Mouse (Mus musculus) neural tube, embryonic 11.5 days (tissue): ENCODE measurements around the gene Ccdc61. TPM values are rescaled to one million over a fixed set of nuclear protein-coding genes. Genes with fewer than 3 reads are reported as not detected.
A peak's percentile ranks its signal among the peaks of the same experiment; 100 is the strongest.

Experiments
- ATAC-seq: fragments of 200-750 bp; cut with Nextera tagmentation; 2 replicates; pipeline ENCODE4 v1.8.0; 2017; ENCODE audit warnings: moderate number of reproducible peaks, mild to moderate bottlenecking, moderate TSS enrichment, moderate library complexity; ENCODE audit not compliant: insufficient read depth, low FRiP score, low TSS enrichment
- DNase-seq: peaks from one replicate; pipeline ENCODE4 v3.0.0-alpha.2; 2015; ENCODE audit warnings: low spot score
- H3K27ac ChIP-seq: fragments of 300-500 bp; sonication (generic); 2 replicates; pipeline ENCODE4 v1.5.1; 2014; ENCODE audit warnings: low read depth, mild to moderate bottlenecking, low read length
- H3K27me3 ChIP-seq: fragments of 300-500 bp; sonication (generic); 2 replicates; pipeline ENCODE4 v1.6.1; 2014; ENCODE audit warnings: mild to moderate bottlenecking, low read length, mixed read lengths; ENCODE audit not compliant: control insufficient read depth, insufficient read depth
- H3K36me3 ChIP-seq: fragments of 300-500 bp; sonication (generic); 2 replicates; pipeline ENCODE4 v1.6.1; 2014; ENCODE audit warnings: mild to moderate bottlenecking, low read length, moderate library complexity, mixed read lengths; ENCODE audit not compliant: control insufficient read depth, insufficient read depth
- H3K4me1 ChIP-seq: fragments of 300-500 bp; sonication (generic); 2 replicates; pipeline ENCODE4 v1.6.1; 2014; ENCODE audit warnings: low read length, mixed read lengths; ENCODE audit not compliant: control insufficient read depth, insufficient read depth
- H3K4me2 ChIP-seq: fragments of 300-500 bp; sonication (generic); 2 replicates; pipeline ENCODE4 v1.6.1; 2014; ENCODE audit warnings: low read depth, mild to moderate bottlenecking, moderate library complexity
- H3K4me3 ChIP-seq: fragments of 300-500 bp; sonication (generic); 2 replicates; pipeline ENCODE4 v1.5.1; 2014; ENCODE audit warnings: low read depth, low read length
- H3K9ac ChIP-seq: fragments of 300-500 bp; sonication (generic); 2 replicates; pipeline ENCODE4 v1.6.1; 2014; ENCODE audit warnings: mild to moderate bottlenecking, low read length
- H3K9me3 ChIP-seq: fragments of 300-500 bp; sonication (generic); 2 replicates; pipeline ENCODE4 v1.6.1; 2016; ENCODE audit warnings: low read length; ENCODE audit not compliant: control insufficient read depth
- WGBS: fragments of 180-500 bp; shearing (Covaris S2); extraction: QIAGEN DNeasy Blood & Tissue Kit; methylation state at CpG from one replicate; pipeline ENCODE4 v1.1.7; 2014; 5-methylcytosine and 5-hydroxymethylcytosine counted together
- polyA plus RNA-seq: library from polyadenylated mRNA; unstranded; fragments of >200 nt; fragmentation: Nextera tagmentation; extraction: Ambion mirVana; gene quantifications from 2 replicates; pipeline ENCODE4 v1.2.1, GENCODE M21; 2014

Gene Ccdc61
- polyA plus RNA-seq, 1 experiment from 2014 or later: 25.5 TPM

GRCm38 (mm10) chr7:18942815-18943214 is 32.6 kb upstream of the Ccdc61 start:
- Histone ChIP-seq H3K4me3 (no peak overlapping the region), H3K9me3 (no peaks in the 10 kb centered on the region; the same call in 1 of the 2 replicates), H3K27me3 (no peaks in the 10 kb centered on the region), H3K4me1 (peaks cover 20% of the 10 kb centered on the region), H3K4me2 (no peak overlapping the region), H3K9ac (no peak overlapping the region; the same call in 1 of the 2 replicates), H3K36me3 (peaks cover 3% of the 10 kb centered on the region), H3K27ac (peak overlapping the region; percentile 94)
- ATAC-seq: peak; percentile 59
- WGBS: 51% methylated on average over 9 of the region's 9 CpGs
- DNase-seq: no peak

- ATAC-seq (peak; percentile 92), DNase-seq (peak; percentile 79)
- Histone ChIP-seq H3K9ac (peak overlapping the region; percentile 39), H3K4me1 (peaks cover 20% of the 10 kb centered on the region), H3K4me3 (no peak overlapping the region), H3K9me3 (no peaks in the 10 kb centered on the region; the same call in 1 of the 2 replicates), H3K27ac (peak overlapping the region; percentile 94), H3K27me3 (no peaks in the 10 kb centered on the region), H3K4me2 (peak overlapping the region; percentile 32), H3K36me3 (peaks cover 3% of the 10 kb centered on the region)
- 12% methylated on average over 1 of the region's 1 CpGs for WGBS
These were observed 32.2 kb upstream of the Ccdc61 start for GRCm38 (mm10) chr7:18942376-18942775.

GRCm38 (mm10) chr7:18927759-18928158 is 17.5 kb upstream of the Ccdc61 start:
- DNase-seq: no peak
- WGBS: 35% methylated on average over 3 of the region's 3 CpGs
- Histone ChIP-seq H3K27me3 (no peaks in the 10 kb centered on the region), H3K27ac (no peak overlapping the region), H3K9me3 (no peaks in the 10 kb centered on the region), H3K36me3 (no peaks in the 10 kb centered on the region), H3K4me3 (peak overlapping the region; percentile 95), H3K4me2 (peak overlapping the region; percentile 72), H3K4me1 (peaks cover 24% of the 10 kb centered on the region), H3K9ac (no peak overlapping the region)
- ATAC-seq: no peak

GRCm38 (mm10) chr7:18926911-18927310 is 16.7 kb upstream of the Ccdc61 start:
- Histone ChIP-seq H3K27ac (no peak overlapping the region), H3K4me1 (peaks cover 28% of the 10 kb centered on the region)

GRCm38 (mm10) chr7:18926041-18926790 is 16.0 kb upstream of the Ccdc61 start:
- Histone ChIP-seq H3K4me3 (peak overlapping the region; percentile 95), H3K4me2 (peak overlapping the region; percentile 72), H3K4me1 (peaks cover 31% of the 10 kb centered on the region), H3K9me3 (no peaks in the 10 kb centered on the region), H3K27ac (peak overlapping the region; percentile 84), H3K27me3 (no peaks in the 10 kb centered on the region), H3K36me3 (no peaks in the 10 kb centered on the region), H3K9ac (peak overlapping the region; percentile 96)
- DNase-seq (peak; percentile 50), ATAC-seq (peak; percentile 24)
- 3% methylated on average over 25 of the region's 42 CpGs for WGBS

More at GRCm38 (mm10) chr7:18926911-18927310, 16.7 kb upstream of the Ccdc61 start:
- Histone ChIP-seq H3K4me2 (peak overlapping the region; percentile 72), H3K27me3 (no peaks in the 10 kb centered on the region), H3K9me3 (no peaks in the 10 kb centered on the region), H3K36me3 (no peaks in the 10 kb centered on the region), H3K9ac (peak overlapping the region; percentile 96), H3K4me3 (peak overlapping the region; percentile 95)
- 53% methylated on average over 6 of the region's 6 CpGs for WGBS
- ATAC-seq (no peak), DNase-seq (no peak)

- Histone ChIP-seq H3K27ac (peak within 1 kb of the TSS; percentile 88), H3K27me3 (no peaks in the 10 kb centered on the region), H3K4me2 (peak within 1 kb of the TSS; percentile 72), H3K9ac (peak within 1 kb of the TSS; percentile 96), H3K9me3 (no peaks in the 10 kb centered on the region), H3K4me1 (peaks cover 32% of the 10 kb centered on the region), H3K36me3 (no peaks in the 10 kb centered on the region), H3K4me3 (peak within 1 kb of the TSS; percentile 95)
- ATAC-seq (peak; percentile 86), DNase-seq (peak; percentile 96)
- under 1% methylated on average over 23 of the region's 45 CpGs for WGBS
These were observed 15.1 kb upstream of the Ccdc61 start, which contains the start of gene Nova2 for GRCm38 (mm10) chr7:18925162-18925938. TSS of gene Nova2 (plus strand) at chr7:18925888.

GRCm38 (mm10) chr7:18924321-18924720 is 14.1 kb upstream of the Ccdc61 start:
- peaks cover 32% of the 10 kb centered on the region for H3K4me1 ChIP-seq
- no peak for ATAC-seq
- DNase-seq: peak; percentile 56
- H3K27ac ChIP-seq: peak overlapping the region; percentile 88
- 7% methylated on average over 8 of the region's 8 CpGs for WGBS
- peak overlapping the region; percentile 3 for H3K4me2 ChIP-seq
- no peaks in the 10 kb centered on the region for H3K36me3 ChIP-seq
- H3K27me3 ChIP-seq: no peaks in the 10 kb centered on the region
- no peaks in the 10 kb centered on the region for H3K9me3 ChIP-seq
- no peak overlapping the region for H3K4me3 ChIP-seq
- H3K9ac ChIP-seq: no peak overlapping the region

- no peaks in the 10 kb centered on the region for H3K27me3 ChIP-seq
- 28% methylated on average over 4 of the region's 4 CpGs for WGBS
- ATAC-seq (peak; percentile 14; the same call in 1 of the 2 replicates), DNase-seq (peak; percentile 72)
- H3K9ac ChIP-seq: no peak overlapping the region
- H3K4me1 ChIP-seq: peaks cover 32% of the 10 kb centered on the region
- H3K4me3 ChIP-seq: no peak overlapping the region
- peak overlapping the region; percentile 3; the same call in 1 of the 2 replicates for H3K4me2 ChIP-seq
- H3K27ac ChIP-seq: peak overlapping the region; percentile 88
- H3K36me3 ChIP-seq: no peaks in the 10 kb centered on the region
- no peaks in the 10 kb centered on the region for H3K9me3 ChIP-seq
These were observed 13.5 kb upstream of the Ccdc61 start for GRCm38 (mm10) chr7:18923711-18924191.
